17 mouse cellular contexts compared by ENCODE assay signal in the genomic region with DNA sequence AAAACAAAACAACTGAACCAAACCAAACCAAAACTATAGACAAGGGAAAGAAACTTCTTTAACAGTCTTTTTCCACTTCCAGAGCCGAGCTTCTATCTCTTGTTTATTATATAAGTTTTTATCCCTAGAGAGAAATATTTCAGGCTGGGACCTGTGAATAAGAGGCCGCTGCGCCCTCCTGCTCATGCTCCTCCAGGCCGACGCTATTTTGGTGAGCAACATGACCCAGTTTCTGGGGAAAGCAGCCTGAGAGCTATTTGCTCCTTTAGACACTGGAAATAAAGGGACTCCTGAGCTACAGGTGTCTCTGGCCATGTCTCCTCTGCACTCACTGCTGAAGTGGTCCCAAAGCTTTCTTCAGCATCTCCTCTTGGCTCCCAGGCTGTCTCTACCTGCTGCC. TPM values are rescaled to one million over a fixed set of nuclear protein-coding genes. Genes with fewer than 3 reads are reported as not detected.
DNase-seq lines count a peak whose midpoint lies in the region.
"Had no signal": no experiment of that assay in that cellular context is flagged by ENCODE, and none has a peak within 500 bp of the region (broad histone marks: within the 10 kb centered on the region; RNA-seq: fewer than 3 reads in every experiment).

No protein-coding gene starts in this region.

- DNase-seq in cerebellum, adult 9-10 months, result peak; percentile 17
- DNase-seq in cerebellum, postnatal 14 days, result no peak
- peak; percentile 5 for DNase-seq in gastrocnemius, adult 18-20 months (ENCODE audit: low spot score)
- no peak for DNase-seq in gastrocnemius, postnatal 14 days
- peak; percentile 11 for DNase-seq in right cerebral cortex, adult 18-20 months
- no peak for DNase-seq in right cerebral cortex, postnatal 36 days (ENCODE audit: low spot score in 2 of 2)
- no peak for DNase-seq in adrenal gland, adult (ENCODE audit: inconsistent age in 2 of 2, low spot score in 1 of 2)
- DNase-seq: adrenal gland, postnatal 10 days; adrenal gland, postnatal 36 days; gastrocnemius, postnatal 36 days; heart, adult 2 months; heart, postnatal 14 days; heart, postnatal 4 days; kidney, adult 18-20 months; kidney, adult 9 months had no signal

- intact Hi-C loops in gastrocnemius, postnatal 14 days (cut with DNase I; ENCODE audit: low total_unique reads), result no loop called here

RNA-seq across cellular contexts. Expression of gene Cck, which starts 24.6 kb away (rescaled TPM):
- not detected for total RNA-seq in gastrocnemius, adult 18-20 months (2021)
- total RNA-seq in gastrocnemius, postnatal 14 days (2021), result 1 to 10 TPM in 1 of 2 experiments, under 1 TPM in 1; 0.93 to 3.1 TPM
- total RNA-seq: granulocyte monocyte progenitor cell, adult 5-6 weeks; heart, adult 2 months; MEL had no signal

Comparison
In these comparisons a context has a peak if more than half of its experiments do, and no peak if none do; other contexts are left out.
1. DNase-seq: peak in cerebellum, adult 9-10 months (single experiment), gastrocnemius, adult 18-20 months (single experiment) and right cerebral cortex, adult 18-20 months (single experiment); none in cerebellum, postnatal 14 days (0 of 2), gastrocnemius, postnatal 14 days (single experiment), right cerebral cortex, postnatal 36 days (0 of 2) and adrenal gland, adult (0 of 2).